Mouse (Mus musculus) CH12.LX (cell line): ENCODE results near the gene Cnnm3. TPM values are rescaled to one million over a fixed set of nuclear protein-coding genes. Genes with fewer than 3 reads are reported as not detected.

Experiments
- DNase-seq: peaks from one replicate; pipeline ENCODE4 v3.0.0-alpha.2; 2013; ENCODE audit errors: extremely low read depth
- H3K27ac ChIP-seq: 2 replicates; pipeline ENCODE4 v1.5.1; 2012; ENCODE audit warnings: low read depth, mild to moderate bottlenecking, control low read depth, moderate library complexity; ENCODE audit not compliant: insufficient read depth
- H3K27me3 ChIP-seq: replicated peaks from 2 replicates; pipeline ENCODE3; 2012; ENCODE audit warnings: inconsistent platforms
- H3K36me3 ChIP-seq, 2 experiments: replicated peaks in 1 of 2; 2 replicates each; pipeline versions ENCODE3 to v1.6.1; 2012; ENCODE audit warnings: inconsistent platforms in 1 of 2, low read length in 1 of 2, mild to moderate bottlenecking in 1 of 2, mixed read lengths in 1 of 2, moderate library complexity in 1 of 2; ENCODE audit not compliant: control insufficient read depth in 1 of 2, insufficient read depth in 1 of 2
- H3K4me1 ChIP-seq, 2 experiments: 2 replicates each; pipeline ENCODE4 v1.6.1; 2012; ENCODE audit warnings: inconsistent platforms in 1 of 2, moderate library complexity in 1 of 2; ENCODE audit not compliant: insufficient read depth in 2 of 2, control insufficient read depth in 1 of 2
- H3K4me2 ChIP-seq: 2 replicates; pipeline ENCODE4 v1.6.1; 2012; ENCODE audit warnings: low read depth, mild to moderate bottlenecking, control low read depth; ENCODE audit not compliant: poor library complexity, insufficient read depth, severe bottlenecking
- H3K4me3 ChIP-seq, 3 experiments: fragments of 150-350 bp in 1 of 3; sonication (generic) in 1 of 3; replicated peaks in 1 of 3; 2 replicates each; pipeline versions ENCODE3 to v1.5.1; 2011 to 2012; ENCODE audit warnings: low read depth in 2 of 3, low read length in 2 of 3, mild to moderate bottlenecking in 2 of 3, moderate library complexity in 2 of 3, control low read depth in 1 of 3, improper control_type of control experiment in 1 of 3, inconsistent platforms in 1 of 3, mixed read lengths in 1 of 3; ENCODE audit not compliant: poor library complexity in 1 of 3
- H3K79me2 ChIP-seq: replicated peaks from 2 replicates; pipeline ENCODE4 v1.6.1; 2012; ENCODE audit warnings: mild to moderate bottlenecking, moderate library complexity; ENCODE audit not compliant: control insufficient read depth, poor library complexity, insufficient read depth, severe bottlenecking; ENCODE audit errors: extremely low read depth
- H3K9ac ChIP-seq: 2 replicates; pipeline ENCODE4 v1.6.1; 2012; ENCODE audit warnings: low read depth, mild to moderate bottlenecking, control low read depth, moderate library complexity; ENCODE audit not compliant: insufficient read depth
- H3K9me3 ChIP-seq: replicated peaks from 2 replicates; pipeline ENCODE3; 2012; ENCODE audit warnings: low read length, inconsistent platforms, mixed read lengths
- CHD2 ChIP-seq: IDR thresholded peaks from 2 replicates; pipeline ENCODE4 v1.6.1; 2011; ENCODE audit warnings: low read length, improper control_type of control experiment
- CTCF ChIP-seq, 2 experiments: IDR thresholded peaks in 1 of 2; conservative IDR thresholded peaks in 1 of 2; 2 replicates each; pipeline ENCODE4 v1.5.1; 2011 to 2012; ENCODE audit warnings: low read depth in 2 of 2, low read length in 2 of 2, improper control_type of control experiment in 1 of 2, inconsistent platforms in 1 of 2, mild to moderate bottlenecking in 1 of 2, moderate library complexity in 1 of 2
- E2F4 ChIP-seq: IDR thresholded peaks from 2 replicates; pipeline ENCODE4 v1.6.1; 2011; ENCODE audit warnings: low read depth, low read length, improper control_type of control experiment; ENCODE audit not compliant: insufficient replicate concordance
- EP300 ChIP-seq: IDR thresholded peaks from 2 replicates; pipeline ENCODE4 v1.6.1; 2011; ENCODE audit warnings: low read length, improper control_type of control experiment
- ETS1 ChIP-seq: conservative IDR thresholded peaks from 2 replicates; pipeline ENCODE4 v1.6.1; 2012; ENCODE audit warnings: low read depth, mild to moderate bottlenecking, inconsistent platforms, low read length, improper control_type of control experiment, moderate library complexity
- JUN ChIP-seq: IDR thresholded peaks from 2 replicates; pipeline ENCODE4 v1.6.1; 2011; ENCODE audit warnings: low read depth, mild to moderate bottlenecking, low read length, improper control_type of control experiment, moderate library complexity; ENCODE audit not compliant: insufficient read depth
- JUND ChIP-seq: conservative IDR thresholded peaks from 2 replicates; pipeline ENCODE4 v1.6.1; 2011; ENCODE audit warnings: low read depth, low read length, improper control_type of control experiment
- KAT2A ChIP-seq: IDR thresholded peaks from 2 replicates; pipeline ENCODE4 v1.6.1; 2012; ENCODE audit warnings: low read length, improper control_type of control experiment, inconsistent platforms; ENCODE audit not compliant: insufficient replicate concordance
- MAX ChIP-seq: IDR thresholded peaks from 2 replicates; pipeline ENCODE4 v1.6.1; 2011; ENCODE audit warnings: low read length, improper control_type of control experiment
- MXI1 ChIP-seq: IDR thresholded peaks from 2 replicates; pipeline ENCODE4 v1.6.1; 2011; ENCODE audit warnings: mild to moderate bottlenecking, low read depth, low read length, improper control_type of control experiment
- NELFE ChIP-seq: IDR thresholded peaks from 2 replicates; pipeline ENCODE4 v1.6.1; 2011; ENCODE audit warnings: low read depth, low read length, improper control_type of control experiment
- NRF1 ChIP-seq: IDR thresholded peaks from 2 replicates; pipeline ENCODE4 v1.6.1; 2014; ENCODE audit warnings: low read depth, mild to moderate bottlenecking, inconsistent platforms, low read length, improper control_type of control experiment, moderate library complexity
- POLR2A ChIP-seq: IDR thresholded peaks from 2 replicates; pipeline ENCODE4 v1.6.1; 2011; ENCODE audit warnings: low read depth, mild to moderate bottlenecking, improper control_type of control experiment, low read length
- POLR2AphosphoS2 ChIP-seq: IDR thresholded peaks from 2 replicates; pipeline ENCODE4 v1.6.1; 2011; ENCODE audit warnings: low read depth, low read length, improper control_type of control experiment
- SMC3 ChIP-seq: IDR thresholded peaks from 2 replicates; pipeline ENCODE4 v1.6.1; 2011; ENCODE audit warnings: low read depth, low read length, improper control_type of control experiment
- TBP ChIP-seq: conservative IDR thresholded peaks from 2 replicates; pipeline ENCODE4 v1.6.1; 2011; ENCODE audit warnings: low read depth, low read length, improper control_type of control experiment
- TCF12 ChIP-seq: IDR thresholded peaks from 2 replicates; pipeline ENCODE4 v1.6.1; 2014; ENCODE audit warnings: low read depth, mild to moderate bottlenecking, inconsistent platforms, low read length, improper control_type of control experiment
- ZC3H11A ChIP-seq: IDR thresholded peaks from 2 replicates; pipeline ENCODE4 v1.6.1; 2012; ENCODE audit warnings: low read depth, mild to moderate bottlenecking, inconsistent platforms, low read length, improper control_type of control experiment
- ZMIZ1 ChIP-seq: IDR thresholded peaks from 2 replicates; pipeline ENCODE4 v1.6.1; 2012; ENCODE audit warnings: low read depth, mild to moderate bottlenecking, inconsistent platforms, low read length, improper control_type of control experiment
- ZNF384 ChIP-seq: IDR thresholded peaks from 2 replicates; pipeline ENCODE4 v1.6.1; 2012; ENCODE audit warnings: low read depth, low read length, improper control_type of control experiment, inconsistent platforms
- dilution Hi-C: fragments of 300-500 bp; cut with MboI; formaldehyde crosslinking; loops from 2 replicates; pipeline ENCODE4 v1.14.3; 2020; ENCODE audit warnings: low sequenced_read_pairs; ENCODE audit not compliant: extremely low pct_unique_long_range_greater_than_20kb, extremely low pct_ligation_motif_present
- in situ Hi-C: fragments of 300-500 bp; cut with MboI; formaldehyde crosslinking; loops from 3 replicates; pipeline ENCODE4 v1.14.3; 2019; ENCODE audit warnings: low sequenced_read_pairs, low pct_ligation_motif_present, low pct_unique_long_range_greater_than_20kb, mixed read lengths
- polyA plus RNA-seq: library from polyadenylated mRNA; unstranded; fragments of >175 nt; gene quantifications from 2 replicates; pipeline ENCODE4 v1.2.1, GENCODE M21; 2012; ENCODE audit warnings: low read depth; ENCODE audit not compliant: insufficient read length
- total RNA-seq, 2 experiments: library from RNA; depleted of rRNA; stranded (reverse); fragments of 300-350 nt in 1 of 2; fragments of >200 nt in 1 of 2; gene quantifications; 2 replicates each; pipeline ENCODE4 v1.2.3; 2012 to 2014

Gene Cnnm3
- total and polyA plus RNA-seq, 3 experiments: 3.0 to 9.2 (median 8.8) TPM

DNA sequence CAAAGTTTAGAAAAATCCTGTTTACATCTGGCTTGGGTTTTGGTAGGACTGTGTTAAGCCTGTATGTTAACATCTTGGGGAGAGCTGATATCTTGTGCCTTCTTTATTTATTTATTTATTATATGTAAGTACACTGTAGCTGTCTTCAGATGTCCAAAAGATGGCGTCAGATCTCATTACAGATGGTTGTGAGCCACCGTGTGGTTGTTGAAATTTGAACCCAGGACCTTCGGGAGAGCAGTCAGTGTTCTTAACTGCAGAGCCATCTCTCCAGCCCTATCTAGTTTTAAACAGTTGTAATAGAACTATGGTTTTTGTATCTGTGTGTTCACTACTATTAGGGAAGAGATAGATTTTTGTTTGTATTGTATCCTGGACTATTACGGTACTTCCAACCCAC is 17.6 kb downstream of the Cnnm3 start:
- dilution Hi-C loops: no loop called here
- H3K36me3 ChIP-seq: peaks cover 54 to 76% of the 10 kb centered on the region in 2 experiments
- H3K27ac ChIP-seq: no peak overlapping the region
- H3K4me2 ChIP-seq: no peak overlapping the region
- DNase-seq: no peak
- no peaks in the 10 kb centered on the region for H3K79me2 ChIP-seq
- no peaks in the 10 kb centered on the region for H3K27me3 ChIP-seq
- H3K4me1 ChIP-seq: no peaks in the 10 kb centered on the region
- H3K9me3 ChIP-seq: no peaks in the 10 kb centered on the region
- TF ChIP-seq ETS1 (no peak), EP300 (no peak)
- H3K4me3 ChIP-seq: no peak overlapping the region
- no peak overlapping the region for H3K9ac ChIP-seq
- in situ Hi-C loops: no loop called here

DNA sequence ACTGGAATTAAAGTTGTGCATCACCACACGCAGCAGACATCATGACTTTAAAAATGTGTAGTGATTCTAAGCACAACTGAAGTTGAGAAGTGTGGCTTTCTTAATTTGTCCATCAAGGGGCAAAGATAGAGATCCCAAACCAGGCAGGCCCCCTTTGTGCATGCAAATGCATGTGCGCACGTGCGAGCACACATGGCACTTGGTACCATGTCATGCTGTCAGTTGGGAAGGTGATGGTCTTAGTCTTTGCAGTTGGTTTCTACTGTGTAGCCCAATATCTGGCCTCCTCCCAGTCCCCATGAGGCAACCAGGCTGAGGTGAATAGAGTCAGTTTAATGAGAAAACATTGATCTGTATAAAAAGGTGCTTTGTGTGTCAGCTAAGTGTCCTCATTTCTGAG is 18.2 kb downstream of the Cnnm3 start:
- H3K9ac ChIP-seq: no peak overlapping the region
- H3K9me3 ChIP-seq: no peaks in the 10 kb centered on the region
- DNase-seq: no peak
- peaks cover 50 to 75% of the 10 kb centered on the region in 2 experiments for H3K36me3 ChIP-seq
- H3K4me1 ChIP-seq: no peaks in the 10 kb centered on the region
- no peak overlapping the region for H3K27ac ChIP-seq
- no peak overlapping the region for H3K4me3 ChIP-seq
- no peaks in the 10 kb centered on the region for H3K79me2 ChIP-seq
- H3K4me2 ChIP-seq: no peak overlapping the region
- TF ChIP-seq E2F4: no peak
- no peak for TF ChIP-seq NELFE
- no peak for TF ChIP-seq JUN
- TF ChIP-seq ZMIZ1: no peak
- TF ChIP-seq ZNF384: no peak
- TF ChIP-seq MXI1: no peak
- no peak for TF ChIP-seq MAX
- no peak for TF ChIP-seq CTCF (conservative IDR thresholded peaks at IDR 0.05 in 1 of 2, IDR thresholded peaks at IDR 0.05 in 1 of 2; ENCODE audit: low read depth in 2 of 2, low read length in 2 of 2)
- TF ChIP-seq TCF12: no peak
- TF ChIP-seq ETS1: no peak
- no peak for TF ChIP-seq ZC3H11A
- TF ChIP-seq JUND: no peak
- no peak for TF ChIP-seq NRF1
- no peak for TF ChIP-seq CHD2
- TF ChIP-seq TBP: no peak
- TF ChIP-seq POLR2AphosphoS2: no peak
- no peak for TF ChIP-seq POLR2A
- no peak for TF ChIP-seq SMC3
- no peak for TF ChIP-seq KAT2A
- in situ Hi-C loops (no loop called here), dilution Hi-C loops (no loop called here)
- H3K27me3 ChIP-seq: no peaks in the 10 kb centered on the region
